Mouse (Mus musculus) brain, embryonic 14.5 days (tissue): Measurements from ENCODE around the gene Vmn1r233.

Experiments used
- CTCF ChIP-seq: fragments of 200-500 bp; IDR thresholded peaks from 2 replicates; pipeline ENCODE4 v1.5.1; 2012; ENCODE audit warnings: inconsistent platforms, mild to moderate bottlenecking, moderate library complexity, borderline replicate concordance; ENCODE audit not compliant: insufficient read depth, insufficient read length; ENCODE audit errors: extremely low read depth
- POLR2A ChIP-seq: fragments of 200-500 bp; IDR thresholded peaks from 2 replicates; pipeline ENCODE4 v1.6.1; 2012; ENCODE audit warnings: mild to moderate bottlenecking, inconsistent platforms, borderline replicate concordance; ENCODE audit not compliant: poor library complexity, insufficient read depth, insufficient read length, severe bottlenecking; ENCODE audit errors: extremely low read depth

DNA sequence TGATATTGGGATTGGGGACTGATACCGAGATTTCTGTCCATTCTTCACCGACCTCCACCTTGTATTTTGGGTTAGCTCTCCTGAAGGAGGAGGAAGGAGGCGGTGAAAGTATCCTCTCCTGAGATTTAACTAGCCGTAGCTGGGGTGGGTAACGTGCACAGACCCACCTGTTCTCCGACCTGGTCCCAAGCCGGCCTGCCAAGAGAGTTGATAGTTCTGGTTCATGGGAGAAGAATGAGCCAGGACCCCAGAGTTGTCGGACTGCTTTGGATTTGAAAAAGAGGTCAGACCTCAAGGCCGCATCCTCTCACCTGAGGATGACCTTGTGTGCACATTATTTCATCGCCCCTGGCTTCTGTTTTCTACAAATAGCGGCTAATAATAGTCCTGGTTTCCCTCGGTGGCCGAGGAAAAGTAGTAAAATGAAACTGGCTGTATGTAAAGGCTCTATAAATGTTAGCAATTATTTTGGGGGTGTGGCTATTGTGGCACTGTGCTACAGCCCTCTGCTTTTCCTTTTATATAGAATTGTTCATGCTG is 50.2 kb downstream of the Vmn1r233 start:
- TF ChIP-seq POLR2A = no peak
- TF ChIP-seq CTCF = no peak
